Mouse (Mus musculus) liver, adult 2 months (tissue): ENCODE measurements around the gene Grik5. TPM values are rescaled to one million over a fixed set of nuclear protein-coding genes. Genes with fewer than 3 reads are reported as not detected.

Experiments
- DNase-seq: peaks from one replicate; pipeline ENCODE4 v3.0.0-alpha.2; 2011; ENCODE audit warnings: low read depth, low spot score; ENCODE audit errors: extremely low read depth
- H3K27ac ChIP-seq: fragments of 200-500 bp; replicated peaks from 2 replicates; pipeline ENCODE4 v1.5.1; 2012; ENCODE audit warnings: low read depth, mild to moderate bottlenecking, control low read depth, inconsistent platforms, low read length; ENCODE audit not compliant: insufficient read depth
- H3K27me3 ChIP-seq: fragments of 200-500 bp; 2 replicates; pipeline ENCODE4 v1.6.1; 2012; ENCODE audit warnings: mild to moderate bottlenecking, moderate library complexity, low read length, inconsistent platforms; ENCODE audit not compliant: control insufficient read depth, insufficient read depth
- H3K36me3 ChIP-seq: fragments of 200-500 bp; 2 replicates; pipeline ENCODE4 v1.6.1; 2012; ENCODE audit warnings: low read length, inconsistent platforms; ENCODE audit not compliant: control insufficient read depth, insufficient read depth
- H3K4me1 ChIP-seq: fragments of 200-500 bp; 2 replicates; pipeline ENCODE4 v1.6.1; 2011; ENCODE audit warnings: low read length; ENCODE audit not compliant: control insufficient read depth, insufficient read depth
- H3K4me3 ChIP-seq: fragments of 200-500 bp; 2 replicates; pipeline ENCODE4 v1.5.1; 2011; ENCODE audit warnings: low read depth, mild to moderate bottlenecking, control low read depth, low read length, moderate library complexity; ENCODE audit not compliant: insufficient read depth
- H3K79me2 ChIP-seq: fragments of 200-500 bp; 2 replicates; pipeline ENCODE4 v1.6.1; 2012; ENCODE audit warnings: inconsistent platforms, mild to moderate bottlenecking, low read length, moderate library complexity; ENCODE audit not compliant: control insufficient read depth, insufficient read depth
- H3K9ac ChIP-seq: fragments of 200-500 bp; 2 replicates; pipeline ENCODE4 v1.6.1; 2012; ENCODE audit warnings: low read depth, mild to moderate bottlenecking, control low read depth, inconsistent platforms, low read length
- CTCF ChIP-seq: fragments of 200-500 bp; IDR thresholded peaks from 2 replicates; pipeline ENCODE4 v1.5.1; 2011; ENCODE audit warnings: low read depth, low read length, control low read depth
- POLR2A ChIP-seq: fragments of 200-500 bp; IDR thresholded peaks from 2 replicates; pipeline ENCODE4 v1.6.1; 2011; ENCODE audit warnings: low read length, control low read depth; ENCODE audit not compliant: insufficient read depth; ENCODE audit errors: extremely low read depth
- WGBS: fragments of 180-500 bp; shearing (Covaris S2); methylation state at CpG from one replicate; pipeline ENCODE4 v1.1.7; 2018; 5-methylcytosine and 5-hydroxymethylcytosine counted together
- polyA plus RNA-seq: library from polyadenylated mRNA; depleted of rRNA; stranded (reverse); fragments of >200 nt; gene quantifications from 2 replicates; pipeline ENCODE4 v1.2.3, GENCODE M21; 2012
- total RNA-seq: library from RNA; depleted of rRNA; stranded (reverse); fragments of >200 nt; gene quantifications from 2 replicates; pipeline ENCODE4 v1.2.3, GENCODE M21; 2014

Grik5 gene
- total and polyA plus RNA-seq, 2 experiments = 2.4 to 14.0 TPM

DNA sequence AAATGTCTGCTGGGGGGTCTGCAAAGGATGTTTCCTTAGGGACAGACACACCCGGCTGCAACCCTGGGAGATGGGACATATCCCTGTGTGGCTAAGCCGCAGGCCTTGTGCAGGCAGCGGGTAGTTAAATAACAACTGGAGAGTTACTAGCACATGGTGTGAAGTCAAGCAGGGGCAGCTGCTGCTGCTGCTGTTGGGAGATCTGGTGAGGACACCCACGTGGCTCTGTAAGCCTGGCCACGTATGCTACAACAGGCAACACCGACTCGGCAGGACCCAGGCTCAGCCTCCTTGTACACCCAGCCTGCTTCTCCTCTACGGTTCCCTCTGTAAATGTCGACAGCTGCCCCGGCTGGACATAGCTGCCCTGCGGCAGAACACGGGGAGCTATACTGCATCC lies 30.2 kb downstream of the Grik5 start:
- TF ChIP-seq CTCF (no peak), POLR2A (no peak)
- no peaks in the 10 kb centered on the region for H3K27me3 ChIP-seq

DNA sequence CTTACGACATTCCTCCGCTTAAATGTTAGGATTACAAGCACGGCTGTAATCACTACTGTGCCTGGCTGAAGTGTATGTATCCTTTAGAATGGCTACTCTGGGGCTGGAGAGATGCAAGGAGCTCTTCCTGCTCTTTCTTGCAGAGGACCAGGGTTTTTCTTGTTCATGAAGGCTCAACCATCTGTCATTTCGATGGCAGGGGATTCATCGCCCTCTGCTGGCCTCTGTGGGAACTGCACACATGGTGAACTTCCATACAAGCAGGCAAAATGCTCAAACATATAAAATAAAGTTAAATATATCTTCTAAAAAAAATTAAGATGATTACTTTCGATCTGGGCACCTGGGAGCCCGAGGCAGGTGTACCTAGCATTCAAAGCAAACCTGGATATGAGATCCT lies 36.2 kb downstream of the Grik5 start:
- Histone ChIP-seq H3K4me1 (no peaks in the 10 kb centered on the region), H3K27ac (no peak overlapping the region), H3K9ac (no peak overlapping the region), H3K4me3 (no peak overlapping the region), H3K79me2 (no peaks in the 10 kb centered on the region), H3K36me3 (no peaks in the 10 kb centered on the region), H3K27me3 (no peaks in the 10 kb centered on the region)
- DNase-seq = peak; percentile 40
- 55% methylated on average over 7 of the region's 7 CpGs for WGBS
- TF ChIP-seq POLR2A = no peak
- peak; percentile 79 for TF ChIP-seq CTCF

More for the DNA sequence above, 30.2 kb downstream of the Grik5 start:
- DNase-seq = no peak
- Histone ChIP-seq H3K36me3 (no peaks in the 10 kb centered on the region), H3K79me2 (no peaks in the 10 kb centered on the region), H3K9ac (no peak overlapping the region), H3K4me1 (no peaks in the 10 kb centered on the region), H3K4me3 (no peak overlapping the region), H3K27ac (no peak overlapping the region)
- WGBS = 95% methylated on average over 12 of the region's 12 CpGs

DNA sequence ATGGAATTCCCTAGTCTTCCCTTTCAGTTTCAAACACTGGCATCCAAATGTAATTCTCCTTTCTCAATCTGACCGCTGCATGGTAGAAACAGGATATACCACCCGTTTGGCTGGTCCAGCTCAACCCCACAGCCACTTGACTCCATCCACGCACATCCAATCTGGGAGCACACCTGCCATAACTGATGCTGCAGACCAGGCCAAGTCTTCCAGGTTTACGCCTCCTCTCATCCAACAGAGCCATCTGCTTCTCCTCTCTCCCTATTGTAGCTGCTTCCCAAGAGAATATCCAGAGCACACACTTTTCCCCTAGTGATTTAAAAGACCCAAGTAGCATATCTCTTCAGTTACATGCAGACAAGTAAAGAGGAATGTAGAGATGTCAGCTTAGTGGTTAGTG lies 37.4 kb downstream of the Grik5 start:
- DNase-seq = no peak
- Histone ChIP-seq H3K27me3 (no peaks in the 10 kb centered on the region), H3K79me2 (no peaks in the 10 kb centered on the region), H3K9ac (no peak overlapping the region), H3K36me3 (no peaks in the 10 kb centered on the region), H3K27ac (no peak overlapping the region), H3K4me1 (no peaks in the 10 kb centered on the region), H3K4me3 (no peak overlapping the region)
- no peak for TF ChIP-seq CTCF
- TF ChIP-seq POLR2A = no peak
- WGBS = 91% methylated on average over 4 of the region's 4 CpGs

- Histone ChIP-seq H3K79me2 (no peaks in the 10 kb centered on the region), H3K4me3 (no peak overlapping the region), H3K9ac (no peak overlapping the region), H3K36me3 (no peaks in the 10 kb centered on the region), H3K4me1 (no peaks in the 10 kb centered on the region), H3K27ac (no peak overlapping the region), H3K27me3 (no peaks in the 10 kb centered on the region)
- DNase-seq = no peak
- WGBS = 80% methylated on average over 3 of the region's 3 CpGs
- TF ChIP-seq POLR2A = no peak
- no peak for TF ChIP-seq CTCF
Observed at GRCm38 (mm10) chr7:25031528-25031927, 40.6 kb downstream of the Grik5 start.

- no peak for TF ChIP-seq POLR2A
- TF ChIP-seq CTCF = peak; percentile 65
- Histone ChIP-seq H3K4me1 (no peaks in the 10 kb centered on the region), H3K4me3 (no peak overlapping the region), H3K9ac (no peak overlapping the region), H3K27me3 (no peaks in the 10 kb centered on the region), H3K79me2 (no peaks in the 10 kb centered on the region), H3K36me3 (no peaks in the 10 kb centered on the region), H3K27ac (no peak overlapping the region)
- DNase-seq = peak; percentile 41
- 32% methylated on average over 5 of the region's 5 CpGs for WGBS
Observed at GRCm38 (mm10) chr7:25030032-25030753, 42.0 kb downstream of the Grik5 start.

- TF ChIP-seq CTCF = no peak
- no peak for TF ChIP-seq POLR2A
- no peaks in the 10 kb centered on the region for H3K27me3 ChIP-seq
- no peak overlapping the region for H3K27ac ChIP-seq
- H3K36me3 ChIP-seq = no peaks in the 10 kb centered on the region
- no peak overlapping the region for H3K4me3 ChIP-seq
- H3K4me1 ChIP-seq = no peaks in the 10 kb centered on the region
- no peaks in the 10 kb centered on the region for H3K79me2 ChIP-seq
- DNase-seq = peak; percentile 30
- WGBS = 60% methylated on average over 7 of the region's 7 CpGs
- H3K9ac ChIP-seq = no peak overlapping the region
Observed at GRCm38 (mm10) chr7:25026452-25026851, 45.7 kb downstream of the Grik5 start.
